Mouse (Mus musculus) hindbrain, embryonic 15.5 days (tissue): ENCODE results near the gene Apeh. TPM values are rescaled to one million over a fixed set of nuclear protein-coding genes. Genes with fewer than 3 reads are reported as not detected.

ENCODE experiments used
- ATAC-seq: fragments of 200-750 bp; cut with Nextera tagmentation; 2 replicates; pipeline ENCODE4 v1.8.0; 2017; ENCODE audit warnings: low read depth, moderate number of reproducible peaks, moderate TSS enrichment; ENCODE audit not compliant: low FRiP score
- H3K27ac ChIP-seq: fragments of 300-500 bp; sonication (generic); replicated peaks from 2 replicates; pipeline ENCODE4 v1.5.1; 2015; ENCODE audit warnings: mild to moderate bottlenecking, inconsistent platforms
- H3K27me3 ChIP-seq: fragments of 300-500 bp; sonication (generic); 2 replicates; pipeline ENCODE4 v1.6.1; 2015; ENCODE audit warnings: control low read depth, inconsistent platforms
- H3K36me3 ChIP-seq: fragments of 300-500 bp; sonication (generic); 2 replicates; pipeline ENCODE4 v1.6.1; 2015; ENCODE audit warnings: control low read depth, inconsistent platforms
- H3K4me1 ChIP-seq: fragments of 300-500 bp; sonication (generic); replicated peaks from 2 replicates; pipeline ENCODE4 v1.6.1; 2015; ENCODE audit warnings: control low read depth, inconsistent platforms
- H3K4me2 ChIP-seq: fragments of 300-500 bp; sonication (generic); 2 replicates; pipeline ENCODE4 v1.6.1; 2015; ENCODE audit warnings: moderate library complexity, mild to moderate bottlenecking, inconsistent platforms
- H3K4me3 ChIP-seq: fragments of 300-500 bp; sonication (generic); 2 replicates; pipeline ENCODE4 v1.5.1; 2015; ENCODE audit warnings: mild to moderate bottlenecking, inconsistent platforms
- H3K9ac ChIP-seq: fragments of 300-500 bp; sonication (generic); 2 replicates; pipeline ENCODE4 v1.6.1; 2015; ENCODE audit warnings: inconsistent platforms
- H3K9me3 ChIP-seq: fragments of 300-500 bp; sonication (generic); 2 replicates; pipeline ENCODE4 v1.6.1; 2016; ENCODE audit warnings: control low read depth, inconsistent platforms
- WGBS: fragments of 180-500 bp; shearing (Covaris S2); methylation state at CpG from one replicate; pipeline ENCODE4 v1.1.7; 2015; 5-methylcytosine and 5-hydroxymethylcytosine counted together
- polyA plus RNA-seq: library from polyadenylated mRNA; unstranded; fragments of >200 nt; fragmentation: Nextera tagmentation; extraction: Ambion mirVana; gene quantifications from 2 replicates; pipeline ENCODE4 v1.2.1, GENCODE M21; 2015

Apeh gene
- polyA plus RNA-seq, 1 experiment from 2014 or later: 52.2 TPM

- no peaks in the 10 kb centered on the region for H3K27me3 ChIP-seq
- no peak overlapping the region for H3K9ac ChIP-seq
- WGBS: 96% methylated on average over 3 of the region's 3 CpGs
- H3K36me3 ChIP-seq: 0 out of 2 replicates have a peak, but pooled peaks cover 9% of the 10 kb centered on the region
- no peak for ATAC-seq
- H3K27ac ChIP-seq: no peak overlapping the region
- no peak overlapping the region for H3K4me2 ChIP-seq
- no peaks in the 10 kb centered on the region for H3K9me3 ChIP-seq
- no peak overlapping the region for H3K4me3 ChIP-seq
- H3K4me1 ChIP-seq: no peaks in the 10 kb centered on the region
Measured at GRCm38 (mm10) chr9:108132373-108132772, 38.0 kb upstream of the Apeh start.

GRCm38 (mm10) chr9:108131502-108131901 is 37.1 kb upstream of the Apeh start:
- no peak overlapping the region for H3K4me2 ChIP-seq
- no peak overlapping the region for H3K9ac ChIP-seq
- H3K27ac ChIP-seq: no peak overlapping the region
- no peaks in the 10 kb centered on the region for H3K27me3 ChIP-seq
- H3K9me3 ChIP-seq: no peaks in the 10 kb centered on the region
- no peak for ATAC-seq
- H3K4me1 ChIP-seq: no peaks in the 10 kb centered on the region
- H3K36me3 ChIP-seq: 0 out of 2 replicates have a peak, but pooled peaks cover 9% of the 10 kb centered on the region
- 94% methylated on average over 5 of the region's 5 CpGs for WGBS
- no peak overlapping the region for H3K4me3 ChIP-seq

- no peak overlapping the region for H3K4me2 ChIP-seq
- WGBS: 87% methylated on average over 13 of the region's 13 CpGs
Measured at GRCm38 (mm10) chr9:108129042-108129948, 34.9 kb upstream of the Apeh start.

GRCm38 (mm10) chr9:108128248-108128647 is 33.8 kb upstream of the Apeh start:
- no peak overlapping the region for H3K4me3 ChIP-seq
- no peaks in the 10 kb centered on the region for H3K9me3 ChIP-seq
- peaks cover 17% of the 10 kb centered on the region; the same call in 1 of the 2 replicates for H3K36me3 ChIP-seq
- H3K9ac ChIP-seq: no peak overlapping the region
- H3K27ac ChIP-seq: no peak overlapping the region
- 84% methylated on average over 11 of the region's 11 CpGs for WGBS
- no peak overlapping the region for H3K4me2 ChIP-seq
- H3K27me3 ChIP-seq: no peaks in the 10 kb centered on the region
- H3K4me1 ChIP-seq: no peaks in the 10 kb centered on the region
- ATAC-seq: no peak

More at GRCm38 (mm10) chr9:108129042-108129948, 34.9 kb upstream of the Apeh start:
- no peaks in the 10 kb centered on the region for H3K4me1 ChIP-seq
- no peaks in the 10 kb centered on the region for H3K27me3 ChIP-seq
- no peak overlapping the region for H3K4me3 ChIP-seq
- H3K9ac ChIP-seq: no peak overlapping the region
- H3K27ac ChIP-seq: no peak overlapping the region
- H3K9me3 ChIP-seq: no peaks in the 10 kb centered on the region
- peaks cover 17% of the 10 kb centered on the region; the same call in 1 of the 2 replicates for H3K36me3 ChIP-seq
- ATAC-seq: no peak

GRCm38 (mm10) chr9:108126436-108127180 is 32.2 kb upstream of the Apeh start:
- H3K9me3 ChIP-seq: no peaks in the 10 kb centered on the region
- H3K36me3 ChIP-seq: peaks cover 14% of the 10 kb centered on the region; the same call in 1 of the 2 replicates
- no peak for ATAC-seq
- H3K4me2 ChIP-seq: no peak overlapping the region
- H3K27me3 ChIP-seq: no peaks in the 10 kb centered on the region
- no peaks in the 10 kb centered on the region for H3K4me1 ChIP-seq
- H3K4me3 ChIP-seq: no peak overlapping the region
- 88% methylated on average over 17 of the region's 17 CpGs for WGBS
- no peak overlapping the region for H3K9ac ChIP-seq
- no peak overlapping the region for H3K27ac ChIP-seq

DNA sequence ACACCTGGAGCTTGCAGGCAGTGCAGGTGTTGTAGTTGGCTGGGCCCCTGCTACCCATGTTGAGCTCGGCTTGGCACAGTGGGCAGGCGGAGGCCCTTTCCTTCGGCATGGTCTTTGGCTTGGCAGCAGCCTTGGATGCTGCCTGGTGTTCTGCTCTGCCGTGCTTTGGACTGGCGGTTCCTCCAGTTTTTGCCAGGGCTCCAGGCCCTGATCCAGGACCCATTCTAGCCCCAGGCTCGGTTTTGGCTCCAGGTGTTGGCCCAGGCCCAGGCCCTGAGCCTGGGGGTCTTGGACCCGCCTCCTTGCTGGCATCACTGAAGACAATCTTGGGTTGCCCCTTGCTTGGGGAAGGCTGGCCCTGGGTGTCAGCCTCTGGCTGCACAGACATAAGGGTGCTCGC is 31.3 kb upstream of the Apeh start:
- Histone ChIP-seq H3K4me1 (no peaks in the 10 kb centered on the region), H3K4me2 (no peak overlapping the region), H3K9ac (no peak overlapping the region), H3K36me3 (peaks cover 13% of the 10 kb centered on the region; the same call in 1 of the 2 replicates), H3K9me3 (no peaks in the 10 kb centered on the region), H3K27ac (no peak overlapping the region), H3K27me3 (no peaks in the 10 kb centered on the region), H3K4me3 (no peak overlapping the region)
- no peak; the same call in 1 of the 2 replicates for ATAC-seq
- 85% methylated on average over 8 of the region's 8 CpGs for WGBS

- Histone ChIP-seq H3K4me3 (no peak overlapping the region), H3K36me3 (peaks cover 9% of the 10 kb centered on the region; the same call in 1 of the 2 replicates), H3K9me3 (no peaks in the 10 kb centered on the region), H3K4me1 (no peaks in the 10 kb centered on the region), H3K27me3 (no peaks in the 10 kb centered on the region), H3K27ac (no peak overlapping the region), H3K4me2 (no peak overlapping the region), H3K9ac (no peak overlapping the region)
- WGBS: 79% methylated on average over 4 of the region's 4 CpGs
- no peak for ATAC-seq
Measured at GRCm38 (mm10) chr9:108123916-108124315, 29.5 kb upstream of the Apeh start.

DNA sequence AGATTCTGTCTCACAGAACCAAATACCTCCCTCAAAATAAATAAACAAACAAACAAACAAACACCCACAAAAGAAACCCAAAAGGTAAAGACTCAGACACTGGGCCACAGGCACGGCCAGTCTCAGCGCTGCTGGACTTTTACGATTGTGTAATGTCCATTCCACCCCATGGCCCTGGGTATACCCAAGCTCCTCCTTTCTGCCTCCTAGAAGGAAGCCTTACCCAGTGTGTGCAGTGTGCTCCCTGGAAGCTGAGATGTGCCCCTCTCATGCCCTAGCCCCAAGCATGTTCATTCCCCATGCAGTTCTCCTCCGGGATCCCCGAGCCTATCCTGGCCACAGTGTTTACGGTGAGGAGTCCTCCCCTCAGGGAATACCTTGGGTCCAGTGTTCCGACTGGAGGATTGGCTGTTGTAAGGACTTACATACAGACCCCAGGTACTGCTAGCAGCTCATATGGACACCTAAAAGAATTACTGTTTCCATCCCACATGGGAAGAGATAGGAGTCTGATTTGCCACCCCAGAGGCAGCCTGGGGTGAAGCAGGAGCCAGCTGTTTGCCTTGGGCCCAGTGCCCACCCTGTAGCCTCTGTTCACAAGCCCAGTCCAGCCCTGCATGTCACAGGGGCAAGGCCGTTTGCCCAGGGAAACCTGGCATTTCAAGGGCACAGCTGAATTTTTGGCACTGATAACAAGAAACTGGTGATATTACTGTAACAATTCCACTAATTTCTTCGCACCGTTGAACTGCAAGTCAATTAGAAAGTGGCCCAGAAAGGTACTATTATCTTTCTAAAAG is 27.0 kb upstream of the Apeh start:
- no peak for ATAC-seq
- 90% methylated on average over 10 of the region's 10 CpGs for WGBS

GRCm38 (mm10) chr9:108120671-108121070 is 26.3 kb upstream of the Apeh start:
- Histone ChIP-seq H3K9me3 (no peaks in the 10 kb centered on the region), H3K27ac (no peak overlapping the region), H3K9ac (no peak overlapping the region), H3K4me2 (no peak overlapping the region), H3K36me3 (peaks cover 18% of the 10 kb centered on the region), H3K4me3 (no peak overlapping the region), H3K27me3 (no peaks in the 10 kb centered on the region), H3K4me1 (no peaks in the 10 kb centered on the region)
- no peak for ATAC-seq
- WGBS: 92% methylated on average over 8 of the region's 8 CpGs

More for the DNA sequence above, 27.0 kb upstream of the Apeh start:
- no peak overlapping the region for H3K27ac ChIP-seq
- no peaks in the 10 kb centered on the region for H3K4me1 ChIP-seq
- peaks cover 16% of the 10 kb centered on the region for H3K36me3 ChIP-seq
- no peaks in the 10 kb centered on the region for H3K27me3 ChIP-seq
- no peaks in the 10 kb centered on the region for H3K9me3 ChIP-seq
- no peak overlapping the region for H3K4me2 ChIP-seq
- H3K9ac ChIP-seq: no peak overlapping the region
- H3K4me3 ChIP-seq: no peak overlapping the region

DNA sequence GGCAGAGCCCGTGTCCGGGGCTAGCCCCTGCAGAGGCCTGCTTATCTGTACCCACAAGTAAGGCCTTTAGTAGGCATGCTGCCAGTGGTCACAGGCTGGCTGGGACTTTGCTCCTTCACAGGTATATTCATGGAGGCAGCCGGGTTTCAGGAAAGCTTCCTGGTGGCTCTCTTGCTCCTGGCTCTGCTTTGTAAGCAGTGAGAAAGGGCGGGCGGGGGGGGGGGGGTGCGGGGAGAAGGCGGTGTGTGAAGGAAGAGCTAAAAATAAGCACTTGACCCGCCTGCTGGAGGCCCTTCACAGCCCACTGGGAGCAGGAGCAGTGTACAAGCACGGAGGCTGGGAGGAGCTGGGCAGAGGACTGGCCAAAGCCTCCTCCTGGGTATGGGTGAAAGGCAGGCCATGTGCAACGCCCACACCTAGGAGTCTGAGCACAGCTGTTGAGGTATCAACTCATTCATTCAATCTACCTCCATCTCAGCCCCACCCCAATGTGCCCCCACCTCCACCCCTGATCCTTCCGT is 25.5 kb upstream of the Apeh start:
- H3K9me3 ChIP-seq: no peaks in the 10 kb centered on the region
- H3K9ac ChIP-seq: no peak overlapping the region
- H3K27ac ChIP-seq: no peak overlapping the region
- no peak for ATAC-seq
- H3K27me3 ChIP-seq: no peaks in the 10 kb centered on the region
- no peak overlapping the region for H3K4me2 ChIP-seq
- H3K36me3 ChIP-seq: peaks cover 20% of the 10 kb centered on the region
- H3K4me3 ChIP-seq: no peak overlapping the region
- 61% methylated on average over 11 of the region's 11 CpGs for WGBS
- no peaks in the 10 kb centered on the region for H3K4me1 ChIP-seq

- Histone ChIP-seq H3K27ac (no peak overlapping the region), H3K4me2 (no peak overlapping the region), H3K9me3 (no peaks in the 10 kb centered on the region), H3K36me3 (peaks cover 39% of the 10 kb centered on the region), H3K4me1 (no peaks in the 10 kb centered on the region), H3K27me3 (no peaks in the 10 kb centered on the region), H3K9ac (no peak overlapping the region), H3K4me3 (no peak overlapping the region)
- ATAC-seq: no peak
- 63% methylated on average over 4 of the region's 4 CpGs for WGBS
Measured at GRCm38 (mm10) chr9:108117143-108117542, 22.7 kb upstream of the Apeh start.
